Mouse (Mus musculus) CH12.LX (cell line): ENCODE results near the gene Slc35b4.

Experiments used
- BHLHE40 ChIP-seq: IDR thresholded peaks from 2 replicates; pipeline ENCODE4 v1.6.1; 2011; ENCODE audit warnings: mild to moderate bottlenecking, low read depth, low read length, improper control_type of control experiment
- CTCF ChIP-seq, 2 experiments: IDR thresholded peaks in 1 of 2; conservative IDR thresholded peaks in 1 of 2; 2 replicates each; pipeline ENCODE4 v1.5.1; 2011 to 2012; ENCODE audit warnings: low read depth in 2 of 2, low read length in 2 of 2, improper control_type of control experiment in 1 of 2, inconsistent platforms in 1 of 2, mild to moderate bottlenecking in 1 of 2, moderate library complexity in 1 of 2
- EP300 ChIP-seq: IDR thresholded peaks from 2 replicates; pipeline ENCODE4 v1.6.1; 2011; ENCODE audit warnings: low read length, improper control_type of control experiment
- JUND ChIP-seq: conservative IDR thresholded peaks from 2 replicates; pipeline ENCODE4 v1.6.1; 2011; ENCODE audit warnings: low read depth, low read length, improper control_type of control experiment
- KAT2A ChIP-seq: IDR thresholded peaks from 2 replicates; pipeline ENCODE4 v1.6.1; 2012; ENCODE audit warnings: low read length, improper control_type of control experiment, inconsistent platforms; ENCODE audit not compliant: insufficient replicate concordance
- MAX ChIP-seq: IDR thresholded peaks from 2 replicates; pipeline ENCODE4 v1.6.1; 2011; ENCODE audit warnings: low read length, improper control_type of control experiment
- NELFE ChIP-seq: IDR thresholded peaks from 2 replicates; pipeline ENCODE4 v1.6.1; 2011; ENCODE audit warnings: low read depth, low read length, improper control_type of control experiment
- POLR2A ChIP-seq: IDR thresholded peaks from 2 replicates; pipeline ENCODE4 v1.6.1; 2011; ENCODE audit warnings: low read depth, mild to moderate bottlenecking, improper control_type of control experiment, low read length
- TCF12 ChIP-seq: IDR thresholded peaks from 2 replicates; pipeline ENCODE4 v1.6.1; 2014; ENCODE audit warnings: low read depth, mild to moderate bottlenecking, inconsistent platforms, low read length, improper control_type of control experiment
- UBTF ChIP-seq: IDR thresholded peaks from 2 replicates; pipeline ENCODE4 v1.6.1; 2012; ENCODE audit warnings: low read depth, mild to moderate bottlenecking, inconsistent platforms, low read length, improper control_type of control experiment, moderate library complexity
- ZMIZ1 ChIP-seq: IDR thresholded peaks from 2 replicates; pipeline ENCODE4 v1.6.1; 2012; ENCODE audit warnings: low read depth, mild to moderate bottlenecking, inconsistent platforms, low read length, improper control_type of control experiment
- ZNF384 ChIP-seq: IDR thresholded peaks from 2 replicates; pipeline ENCODE4 v1.6.1; 2012; ENCODE audit warnings: low read depth, low read length, improper control_type of control experiment, inconsistent platforms

GRCm38 (mm10) chr6:34154202-34154601, 22.7 kb downstream of the Slc35b4 start:
- no peak for TF ChIP-seq KAT2A
- TF ChIP-seq CTCF (conservative IDR thresholded peaks at IDR 0.05 in 1 of 2, IDR thresholded peaks at IDR 0.05 in 1 of 2; ENCODE audit: low read depth in 2 of 2, low read length in 2 of 2): no peak
- TF ChIP-seq JUND: no peak
- TF ChIP-seq BHLHE40: no peak
- no peak for TF ChIP-seq EP300
- TF ChIP-seq ZMIZ1: no peak
- no peak for TF ChIP-seq UBTF
- no peak for TF ChIP-seq MAX
- TF ChIP-seq NELFE: no peak
- TF ChIP-seq POLR2A: no peak
- TF ChIP-seq ZNF384: no peak
- TF ChIP-seq TCF12: no peak
